Mouse (Mus musculus): ENCODE measurements around the gene Ier2. TPM values are rescaled to one million over a fixed set of nuclear protein-coding genes. Genes with fewer than 3 reads are reported as not detected.

Ier2 gene
- polyA plus RNA-seq, 1 experiment from 2014 or later = 73.1 TPM

DNA sequence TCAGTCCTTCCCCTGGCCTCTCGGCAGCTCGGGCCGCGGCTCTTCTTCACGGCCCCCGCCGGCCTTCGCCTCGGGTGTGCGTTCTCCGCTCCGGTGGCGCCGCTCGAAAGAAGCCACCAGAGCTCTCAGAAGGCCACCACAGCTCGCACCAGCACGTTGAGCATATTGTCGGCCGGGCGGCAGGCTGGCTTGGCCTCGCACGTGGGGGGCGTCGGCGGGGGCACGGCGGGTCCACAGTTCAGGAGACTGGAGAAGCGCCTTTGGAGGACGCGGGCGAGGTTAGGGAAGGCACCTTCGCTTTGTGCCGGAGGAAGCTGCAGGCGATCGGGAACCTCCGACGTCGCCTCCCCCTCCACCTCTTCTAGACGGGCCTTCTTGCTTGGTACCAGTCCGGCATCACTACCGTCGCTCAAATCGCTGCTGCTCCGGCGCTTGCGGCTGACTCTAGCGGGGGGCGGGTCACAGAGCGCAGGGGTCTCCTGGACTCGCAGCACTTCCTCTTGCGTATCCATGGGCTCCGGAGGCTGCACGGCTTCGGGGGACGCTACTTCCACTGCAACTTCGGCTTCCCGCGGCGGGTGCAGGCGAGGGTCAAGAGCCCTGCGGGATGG, 586 bp downstream of the Ier2 start:
- under 1% methylated on average over 61 of the region's 61 CpGs for WGBS
- Histone ChIP-seq H3K4me1 (ENCODE audit: control insufficient read depth, insufficient read depth, low read length) (peaks cover 29% of the 10 kb centered on the region), H3K27ac (ENCODE audit: low read length) (peak overlapping the region; percentile 97), H3K4me2 (replicated peaks; ENCODE audit: low read depth, low read length) (peak overlapping the region; percentile 66), H3K9me3 (ENCODE audit: control insufficient read depth, low read depth, low read length) (no peaks in the 10 kb centered on the region), H3K27me3 (ENCODE audit: control insufficient read depth, insufficient read depth, low read length) (no peaks in the 10 kb centered on the region), H3K9ac (replicated peaks; ENCODE audit: low read depth, low read length) (peak overlapping the region; percentile 92), H3K36me3 (ENCODE audit: control insufficient read depth, insufficient read depth, low read length) (no peaks in the 10 kb centered on the region), H3K4me3 (ENCODE audit: low read depth, low read length) (peak overlapping the region; percentile 98)
- no peak for ATAC-seq (ENCODE audit: insufficient number of reproducible peaks, insufficient read depth, low FRiP score, low read depth)

- H3K4me3 ChIP-seq (ENCODE audit: low read depth, low read length) = peak overlapping the region; percentile 98
- H3K4me2 ChIP-seq (replicated peaks; ENCODE audit: low read depth, low read length) = peak overlapping the region; percentile 66
- H3K9me3 ChIP-seq (ENCODE audit: control insufficient read depth, low read depth, low read length) = no peaks in the 10 kb centered on the region
- H3K27me3 ChIP-seq (ENCODE audit: control insufficient read depth, insufficient read depth, low read length) = no peaks in the 10 kb centered on the region
- peak overlapping the region; percentile 97 for H3K27ac ChIP-seq (ENCODE audit: low read length)
- H3K9ac ChIP-seq (replicated peaks; ENCODE audit: low read depth, low read length) = peak overlapping the region; percentile 92
- 2% methylated on average over 24 of the region's 24 CpGs for WGBS
- ATAC-seq (ENCODE audit: insufficient number of reproducible peaks, insufficient read depth, low FRiP score, low read depth) = peak; percentile 26; the same call in 1 of the 2 replicates
- H3K4me1 ChIP-seq (ENCODE audit: control insufficient read depth, insufficient read depth, low read length) = peaks cover 33% of the 10 kb centered on the region
- no peaks in the 10 kb centered on the region for H3K36me3 ChIP-seq (ENCODE audit: control insufficient read depth, insufficient read depth, low read length)
These were observed 1.2 kb downstream of the Ier2 start for GRCm38 (mm10) chr8:84661458-84661871.

- peak overlapping the region; percentile 98 for H3K4me3 ChIP-seq (ENCODE audit: low read depth, low read length)
- H3K4me1 ChIP-seq (ENCODE audit: control insufficient read depth, insufficient read depth, low read length) = peaks cover 36% of the 10 kb centered on the region
- H3K9me3 ChIP-seq (ENCODE audit: control insufficient read depth, low read depth, low read length) = no peaks in the 10 kb centered on the region
- no peaks in the 10 kb centered on the region for H3K36me3 ChIP-seq (ENCODE audit: control insufficient read depth, insufficient read depth, low read length)
- H3K27ac ChIP-seq (ENCODE audit: low read length) = peak overlapping the region; percentile 97
- H3K4me2 ChIP-seq (replicated peaks; ENCODE audit: low read depth, low read length) = peak overlapping the region; percentile 66
- under 1% methylated on average over 20 of the region's 20 CpGs for WGBS
- H3K27me3 ChIP-seq (ENCODE audit: control insufficient read depth, insufficient read depth, low read length) = no peaks in the 10 kb centered on the region
- peak overlapping the region; percentile 92 for H3K9ac ChIP-seq (replicated peaks; ENCODE audit: low read depth, low read length)
- ATAC-seq (ENCODE audit: insufficient number of reproducible peaks, insufficient read depth, low FRiP score, low read depth) = no peak
These were observed 1.7 kb downstream of the Ier2 start for GRCm38 (mm10) chr8:84660819-84661457.

DNA sequence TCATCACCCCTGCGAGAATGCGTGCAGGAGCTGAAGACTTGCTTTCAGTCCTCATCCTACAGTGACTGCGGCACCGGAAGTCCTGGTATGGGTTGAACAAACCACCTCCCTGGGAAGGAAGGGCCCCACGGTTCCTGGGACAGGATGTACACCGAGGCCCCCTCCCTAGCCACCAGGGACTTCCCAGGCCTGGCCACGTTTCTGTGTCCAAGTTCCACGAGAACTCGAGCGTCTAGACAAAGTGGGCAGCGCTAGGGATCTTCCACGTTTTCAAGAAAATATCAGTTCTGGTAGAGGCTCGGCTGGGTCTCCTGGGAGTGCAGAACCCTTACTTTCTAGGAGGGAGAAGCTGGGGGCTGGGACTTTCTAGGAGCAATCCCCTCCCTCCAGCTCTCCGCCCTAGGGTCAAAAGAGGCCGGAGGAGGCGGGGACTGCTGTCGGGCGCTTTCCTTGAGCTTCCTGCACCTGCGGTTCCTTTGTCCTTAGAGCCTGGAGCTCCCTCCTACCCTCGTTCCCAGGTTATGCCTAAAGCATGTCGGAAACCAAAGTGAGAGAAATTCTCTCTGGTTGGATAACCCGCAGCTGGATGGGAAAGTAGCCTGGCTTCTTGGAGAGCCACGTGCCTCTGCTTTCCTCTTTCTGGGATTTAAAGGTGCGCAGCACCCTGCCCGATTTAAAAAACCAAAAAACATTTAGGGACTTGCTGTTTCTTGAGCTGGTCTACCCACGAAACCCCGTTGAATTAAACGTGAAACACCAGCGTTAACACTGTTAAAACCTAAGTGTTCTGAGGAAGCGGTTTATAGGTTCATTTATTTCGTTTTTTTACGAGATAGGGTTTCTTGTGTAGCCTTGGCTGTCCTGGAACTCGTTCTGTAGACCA, 2.5 kb downstream of the Ier2 start:
- ATAC-seq (ENCODE audit: insufficient number of reproducible peaks, insufficient read depth, low FRiP score, low read depth) = no peak
- peak overlapping the region; percentile 92 for H3K9ac ChIP-seq (replicated peaks; ENCODE audit: low read depth, low read length)

DNA sequence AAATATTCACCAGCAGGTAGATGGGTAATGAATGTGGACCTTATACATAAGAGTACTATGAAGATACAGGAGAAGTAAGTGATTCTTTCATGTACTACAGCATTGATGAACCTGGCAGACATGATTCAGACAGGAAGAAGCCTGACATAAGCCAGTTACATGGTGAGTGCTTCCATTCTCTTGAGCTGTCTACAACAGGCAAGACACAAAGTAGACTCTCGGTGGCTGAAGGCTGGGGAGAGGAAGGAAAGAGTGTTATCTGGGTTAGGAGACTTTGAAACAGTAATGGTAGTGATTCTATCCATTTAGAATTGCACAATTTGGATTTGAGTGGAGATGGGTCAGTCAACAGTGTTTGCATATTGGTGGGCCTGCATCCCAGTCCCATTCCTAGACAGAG, 3.7 kb downstream of the Ier2 start:
- Histone ChIP-seq H3K9ac (replicated peaks; ENCODE audit: low read depth, low read length) (no peak overlapping the region), H3K27me3 (ENCODE audit: control insufficient read depth, insufficient read depth, low read length) (no peaks in the 10 kb centered on the region), H3K27ac (ENCODE audit: low read length) (peak overlapping the region; percentile 97), H3K4me1 (ENCODE audit: control insufficient read depth, insufficient read depth, low read length) (peaks cover 44% of the 10 kb centered on the region), H3K36me3 (ENCODE audit: control insufficient read depth, insufficient read depth, low read length) (no peaks in the 10 kb centered on the region), H3K9me3 (ENCODE audit: control insufficient read depth, low read depth, low read length) (no peaks in the 10 kb centered on the region), H3K4me3 (ENCODE audit: low read depth, low read length) (no peak overlapping the region), H3K4me2 (replicated peaks; ENCODE audit: low read depth, low read length) (no peak overlapping the region)
- ATAC-seq (ENCODE audit: insufficient number of reproducible peaks, insufficient read depth, low FRiP score, low read depth) = no peak
- 67% methylated on average over 1 of the region's 1 CpGs for WGBS

More for the DNA sequence above, 2.5 kb downstream of the Ier2 start:
- no peaks in the 10 kb centered on the region for H3K9me3 ChIP-seq (ENCODE audit: control insufficient read depth, low read depth, low read length)
- peak overlapping the region; percentile 97 for H3K27ac ChIP-seq (ENCODE audit: low read length)
- H3K4me3 ChIP-seq (ENCODE audit: low read depth, low read length) = peak overlapping the region; percentile 98
- H3K4me2 ChIP-seq (replicated peaks; ENCODE audit: low read depth, low read length) = peak overlapping the region; percentile 66
- H3K27me3 ChIP-seq (ENCODE audit: control insufficient read depth, insufficient read depth, low read length) = no peaks in the 10 kb centered on the region
- no peaks in the 10 kb centered on the region for H3K36me3 ChIP-seq (ENCODE audit: control insufficient read depth, insufficient read depth, low read length)
- WGBS = 2% methylated on average over 33 of the region's 33 CpGs
- peaks cover 37% of the 10 kb centered on the region for H3K4me1 ChIP-seq (ENCODE audit: control insufficient read depth, insufficient read depth, low read length)

GRCm38 (mm10) chr8:84657680-84658079, 5.0 kb downstream of the Ier2 start:
- Histone ChIP-seq H3K9ac (replicated peaks; ENCODE audit: low read depth, low read length) (no peak overlapping the region), H3K27me3 (ENCODE audit: control insufficient read depth, insufficient read depth, low read length) (no peaks in the 10 kb centered on the region), H3K27ac (ENCODE audit: low read length) (peak overlapping the region; percentile 99; the same call in 1 of the 2 replicates), H3K4me1 (ENCODE audit: control insufficient read depth, insufficient read depth, low read length) (peaks cover 39% of the 10 kb centered on the region), H3K9me3 (ENCODE audit: control insufficient read depth, low read depth, low read length) (no peaks in the 10 kb centered on the region), H3K4me2 (replicated peaks; ENCODE audit: low read depth, low read length) (no peak overlapping the region; the same call in 1 of the 2 replicates), H3K4me3 (ENCODE audit: low read depth, low read length) (no peak overlapping the region), H3K36me3 (ENCODE audit: control insufficient read depth, insufficient read depth, low read length) (no peaks in the 10 kb centered on the region)
- no peak for ATAC-seq (ENCODE audit: insufficient number of reproducible peaks, insufficient read depth, low FRiP score, low read depth)
- WGBS = 46% methylated on average over 4 of the region's 4 CpGs

DNA sequence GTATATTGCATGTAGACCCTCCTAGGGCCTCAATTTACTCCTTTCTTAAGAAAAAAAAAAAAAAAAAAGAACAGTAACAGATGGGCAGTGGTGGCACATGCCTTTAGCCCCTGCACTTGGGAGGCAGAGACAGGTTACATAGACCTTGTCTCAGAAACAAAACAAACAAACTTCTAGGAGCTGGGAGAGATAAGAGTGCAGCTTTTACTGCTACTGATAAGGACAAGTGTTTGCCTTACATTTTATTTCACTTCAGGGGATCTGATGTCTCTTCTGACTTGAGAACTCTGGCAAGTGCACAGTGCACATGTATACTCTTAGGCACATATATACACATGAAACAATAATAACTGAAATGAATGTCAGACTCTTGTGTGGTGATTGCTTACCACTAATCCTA, 5.4 kb downstream of the Ier2 start:
- Histone ChIP-seq H3K36me3 (ENCODE audit: control insufficient read depth, insufficient read depth, low read length) (no peaks in the 10 kb centered on the region), H3K4me3 (ENCODE audit: low read depth, low read length) (peak overlapping the region; percentile 40; the same call in 1 of the 2 replicates), H3K4me1 (ENCODE audit: control insufficient read depth, insufficient read depth, low read length) (peaks cover 39% of the 10 kb centered on the region), H3K4me2 (replicated peaks; ENCODE audit: low read depth, low read length) (peak overlapping the region; percentile 70), H3K9me3 (ENCODE audit: control insufficient read depth, low read depth, low read length) (no peaks in the 10 kb centered on the region), H3K27me3 (ENCODE audit: control insufficient read depth, insufficient read depth, low read length) (no peaks in the 10 kb centered on the region), H3K27ac (ENCODE audit: low read length) (peak overlapping the region; percentile 99), H3K9ac (replicated peaks; ENCODE audit: low read depth, low read length) (no peak overlapping the region)
- no peak for ATAC-seq (ENCODE audit: insufficient number of reproducible peaks, insufficient read depth, low FRiP score, low read depth)

- no peaks in the 10 kb centered on the region for H3K27me3 ChIP-seq (ENCODE audit: control insufficient read depth, insufficient read depth, low read length)
- peak overlapping the region; percentile 60 for H3K9ac ChIP-seq (replicated peaks; ENCODE audit: low read depth, low read length)
- H3K9me3 ChIP-seq (ENCODE audit: control insufficient read depth, low read depth, low read length) = no peaks in the 10 kb centered on the region
- peak overlapping the region; percentile 40 for H3K4me3 ChIP-seq (ENCODE audit: low read depth, low read length)
- ATAC-seq (ENCODE audit: insufficient number of reproducible peaks, insufficient read depth, low FRiP score, low read depth) = peak; percentile 79
- peak overlapping the region; percentile 99 for H3K27ac ChIP-seq (ENCODE audit: low read length)
- peak overlapping the region; percentile 70 for H3K4me2 ChIP-seq (replicated peaks; ENCODE audit: low read depth, low read length)
- H3K4me1 ChIP-seq (ENCODE audit: control insufficient read depth, insufficient read depth, low read length) = peaks cover 39% of the 10 kb centered on the region
- under 1% methylated on average over 23 of the region's 23 CpGs for WGBS
- no peaks in the 10 kb centered on the region for H3K36me3 ChIP-seq (ENCODE audit: control insufficient read depth, insufficient read depth, low read length)
These were observed 6.0 kb downstream of the Ier2 start for GRCm38 (mm10) chr8:84656641-84657126.
